Mouse (Mus musculus) cortical plate, adult 2 months (tissue): ENCODE measurements at regions not wholly inside any gene's neighbourhood (a gene's known extent, or its start where the extent isn't known, plus 50 kb on each side); places are given as distances from the start of the nearest gene placed in this dataset.

ENCODE experiments used
- CTCF ChIP-seq: fragments of 200-500 bp; IDR thresholded peaks from 2 replicates; pipeline ENCODE4 v1.5.1; 2011; ENCODE audit warnings: mild to moderate bottlenecking, control low read depth, low read length; ENCODE audit not compliant: insufficient read depth; ENCODE audit errors: extremely low read depth
- POLR2A ChIP-seq: fragments of 200-500 bp; IDR thresholded peaks from 2 replicates; pipeline ENCODE4 v1.6.1; 2011; ENCODE audit warnings: mild to moderate bottlenecking, low read length, control low read depth; ENCODE audit not compliant: insufficient read depth; ENCODE audit errors: extremely low read depth

DNA sequence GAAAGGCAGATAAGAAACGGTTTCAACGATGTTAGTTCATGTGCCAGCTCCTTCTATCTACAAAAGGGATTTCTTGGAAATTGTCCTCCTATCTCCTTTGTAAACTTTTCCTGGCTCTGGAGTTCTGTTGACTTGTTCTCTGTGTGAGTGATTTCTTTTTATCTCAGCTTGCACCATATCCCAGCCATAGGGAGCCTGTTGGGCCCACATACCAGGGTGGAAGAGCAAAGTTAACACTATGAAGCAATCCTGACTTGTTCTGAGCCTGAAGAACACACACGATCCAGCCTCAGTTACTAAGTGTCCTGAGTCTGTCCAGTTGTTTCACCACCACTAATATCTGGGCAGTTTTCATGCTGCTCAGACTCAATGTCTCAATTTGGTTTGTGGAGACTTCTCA is 192.1 kb upstream of the Ptbp2 start:
- TF ChIP-seq CTCF (no peak), POLR2A (no peak)
